Mouse (Mus musculus): ENCODE results near the gene Lypd4. TPM values are rescaled to one million over a fixed set of nuclear protein-coding genes. Genes with fewer than 3 reads are reported as not detected.

Gene Lypd4
- polyA plus RNA-seq (2015; fragmentation: Illumina TruSeq; extraction: RNeasy Lipid Tissue Mini Kit (QIAGEN cat#74804); ENCODE audit: insufficient read depth, low replicate concordance) = not detected

DNA sequence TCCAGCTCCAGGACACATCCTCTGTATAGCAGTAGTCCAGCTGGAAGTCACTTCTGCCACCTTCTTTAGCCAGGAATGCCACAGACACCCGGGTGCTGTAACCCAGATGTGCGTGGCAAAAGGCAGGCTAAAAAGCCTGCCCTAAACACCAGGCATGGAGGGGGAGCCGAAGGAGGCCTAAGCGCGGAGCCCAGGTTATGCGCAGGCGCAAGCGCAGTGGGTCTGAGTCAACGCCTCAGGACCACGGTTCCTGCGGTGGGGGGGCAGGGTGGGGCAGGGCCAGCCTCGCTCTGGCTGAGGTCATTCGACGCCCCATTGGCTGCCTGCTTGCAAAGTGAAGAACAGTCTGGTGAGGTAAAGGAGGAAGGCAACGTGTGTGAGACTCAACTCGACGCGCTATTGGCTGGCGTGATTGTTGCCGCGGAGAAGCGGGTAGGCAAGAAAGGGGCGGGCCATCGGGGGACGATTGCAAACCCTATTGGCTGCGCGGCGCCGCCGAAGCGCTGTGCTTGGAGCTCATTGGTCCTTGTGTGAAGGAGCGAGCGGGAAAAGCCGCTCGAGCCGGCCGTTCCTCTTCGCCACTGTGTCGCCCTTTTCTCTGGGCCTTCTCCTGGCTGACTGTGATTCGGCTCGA, at the start of gene Lypd4, which contains the start of gene Dmrtc2:
Gene Lypd4 (minus strand): TSS at position 410 of the 634 bp plus-strand sequence.
Gene Dmrtc2 (plus strand): TSS at position 526 of the 634 bp plus-strand sequence.

DNA sequence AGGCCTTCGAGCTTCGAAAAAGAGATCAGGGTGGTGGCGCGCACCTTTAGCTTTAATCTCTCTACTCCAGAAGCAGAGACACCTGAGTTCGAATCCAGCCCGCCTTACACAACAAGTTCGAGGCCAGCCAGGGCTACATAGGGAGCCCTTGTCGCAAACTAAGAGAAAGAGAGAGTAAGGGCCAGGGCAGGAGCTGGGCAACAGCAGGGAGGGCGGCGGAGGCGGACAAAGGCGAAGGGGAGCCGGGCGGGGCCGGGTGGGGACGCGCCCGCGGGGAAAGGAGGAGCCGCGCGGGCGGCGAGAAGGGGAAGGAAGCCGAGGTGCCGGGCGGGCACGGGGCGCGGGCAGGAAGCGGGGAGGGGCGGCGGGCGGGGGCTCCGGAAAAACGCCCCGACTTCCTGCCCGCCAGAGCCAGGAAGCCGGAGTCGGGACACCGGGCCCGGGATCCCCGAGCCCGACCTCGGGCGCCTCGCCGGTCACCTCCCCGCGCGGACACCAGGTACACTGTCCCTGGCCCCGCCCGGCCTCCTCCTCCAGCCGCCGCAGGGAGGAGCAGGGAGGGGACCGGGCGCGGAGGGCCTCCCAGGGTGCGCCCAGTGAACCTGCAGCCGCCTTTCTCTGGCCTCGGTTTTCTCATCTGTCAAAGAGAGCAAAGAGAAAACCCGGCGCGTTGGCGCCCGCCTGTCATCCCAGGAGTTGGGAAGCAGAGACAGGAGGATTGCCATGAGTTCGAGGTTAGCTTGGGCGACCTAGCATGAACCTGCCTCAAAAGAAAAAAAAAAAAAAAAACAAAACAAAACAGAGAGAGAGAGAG, 33.1 kb upstream of the Lypd4 start, which contains the start of gene Arhgef1:
Gene Arhgef1 (plus strand): TSS at position 283 of the 814 bp plus-strand sequence.

DNA sequence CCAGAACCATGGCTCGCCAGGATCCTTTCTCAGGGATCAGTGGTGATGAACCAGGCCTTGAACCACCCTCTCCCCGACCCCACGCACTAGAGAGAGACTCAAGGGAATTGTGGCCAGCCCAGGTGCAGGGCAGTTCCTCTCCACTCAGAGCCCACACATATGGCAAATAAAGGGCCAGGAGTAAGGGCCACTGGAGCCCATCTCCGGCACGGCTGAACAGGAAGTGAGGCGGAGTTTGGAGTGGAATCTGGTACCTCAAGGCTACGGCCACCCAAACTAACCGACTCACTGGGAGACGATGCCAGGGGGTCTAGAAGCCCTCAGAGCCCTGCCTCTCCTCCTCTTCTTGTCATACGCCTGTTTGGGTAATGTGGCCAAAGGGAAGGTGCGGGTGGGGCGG, 27.5 kb upstream of the Lypd4 start, which contains the start of gene Cd79a:
Gene Cd79a (plus strand): TSS at position 158 of the 400 bp plus-strand sequence.

DNA sequence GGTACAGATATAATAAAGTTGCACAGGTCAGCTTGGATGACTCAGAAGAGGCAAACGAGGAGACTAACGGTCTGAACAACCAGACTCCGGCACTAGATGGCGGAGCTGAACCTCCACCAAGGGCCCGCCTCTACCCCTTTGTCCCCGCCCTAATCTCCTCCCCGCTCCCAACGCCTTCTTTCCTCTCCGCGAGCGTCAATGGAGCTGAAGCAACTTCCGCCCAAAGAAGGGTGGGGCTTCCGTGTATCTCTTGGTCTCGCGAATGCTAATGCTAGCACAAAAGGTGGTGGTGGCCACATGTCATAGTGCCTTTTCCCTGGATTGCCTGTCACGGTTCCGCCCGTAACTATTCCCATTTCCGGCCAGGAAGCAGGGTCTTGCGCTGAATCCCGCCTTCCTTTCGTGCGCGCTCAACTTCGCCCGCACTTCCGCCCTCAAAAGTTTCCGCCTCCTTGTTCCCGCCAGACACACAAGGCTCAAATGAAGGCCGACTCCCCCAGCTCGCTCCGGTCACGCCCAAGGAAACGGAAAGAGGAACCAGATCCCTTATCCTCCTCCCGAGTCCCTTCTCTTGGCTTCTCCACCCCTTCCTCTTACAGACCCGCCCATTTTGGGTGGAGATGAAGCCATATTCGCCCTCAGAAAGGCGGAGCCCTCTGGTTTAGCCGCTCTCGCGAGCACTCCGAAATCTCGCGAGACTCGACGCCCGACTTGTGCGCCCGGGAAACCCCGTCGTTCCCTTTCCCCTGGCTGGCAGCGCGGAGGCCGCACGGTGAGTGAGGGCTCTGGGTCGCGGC, 14.4 kb upstream of the Lypd4 start, which contains the start of gene Rps19:
Gene Rps19 (plus strand): TSS at position 476 of the 797 bp plus-strand sequence.

DNA sequence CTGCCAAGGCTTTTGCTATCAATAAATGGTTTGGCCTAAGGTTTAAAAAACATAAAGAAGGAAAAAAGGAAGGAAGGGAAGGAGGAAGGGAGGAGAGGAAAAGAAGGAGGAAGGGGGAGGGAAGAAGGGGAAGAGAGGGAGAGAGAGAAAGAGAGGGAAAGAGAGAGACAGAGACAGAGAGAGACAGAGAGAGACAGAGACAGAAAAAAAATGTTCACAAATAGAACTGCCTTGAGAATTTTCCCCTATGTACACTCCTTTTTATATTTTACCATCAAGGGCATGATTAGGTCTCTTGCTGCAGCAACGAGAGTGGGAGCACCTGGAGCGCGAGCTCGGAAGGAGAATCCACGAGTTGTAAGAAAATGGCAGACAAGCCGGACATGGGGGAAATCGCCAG, 7.8 kb downstream of the Lypd4 start, which contains the start of gene Gm9844:
Gene Gm9844 (plus strand): TSS at position 301 of the 400 bp plus-strand sequence.

Other genes with a start within 250 kb of the Lypd4 start
- not detected for gene Lypd3, start 233.4 kb downstream of the Lypd4 start, polyA plus RNA-seq (2015; fragmentation: Illumina TruSeq; extraction: RNeasy Lipid Tissue Mini Kit (QIAGEN cat#74804); ENCODE audit: insufficient read depth, low replicate concordance)
- gene Tex101, start 193.3 kb downstream of the Lypd4 start, polyA plus RNA-seq (2015; fragmentation: Illumina TruSeq; extraction: RNeasy Lipid Tissue Mini Kit (QIAGEN cat#74804); ENCODE audit: insufficient read depth, low replicate concordance) = not detected
- not detected for gene BC049730, start 160.7 kb downstream of the Lypd4 start, polyA plus RNA-seq (2015; fragmentation: Illumina TruSeq; extraction: RNeasy Lipid Tissue Mini Kit (QIAGEN cat#74804); ENCODE audit: insufficient read depth, low replicate concordance)
- not detected for gene Gm4763, start 143.0 kb downstream of the Lypd4 start, polyA plus RNA-seq (2015; fragmentation: Illumina TruSeq; extraction: RNeasy Lipid Tissue Mini Kit (QIAGEN cat#74804); ENCODE audit: insufficient read depth, low replicate concordance)
- gene Cd177, start 109.6 kb downstream of the Lypd4 start, polyA plus RNA-seq (2015; fragmentation: Illumina TruSeq; extraction: RNeasy Lipid Tissue Mini Kit (QIAGEN cat#74804); ENCODE audit: insufficient read depth, low replicate concordance) = 1.8 TPM
- 1.7 TPM for gene Ceacam10, start 92.7 kb downstream of the Lypd4 start, polyA plus RNA-seq (2015; fragmentation: Illumina TruSeq; extraction: RNeasy Lipid Tissue Mini Kit (QIAGEN cat#74804); ENCODE audit: insufficient read depth, low replicate concordance)
- gene Gm9844, start 7.7 kb downstream of the Lypd4 start, polyA plus RNA-seq (2015; fragmentation: Illumina TruSeq; extraction: RNeasy Lipid Tissue Mini Kit (QIAGEN cat#74804); ENCODE audit: insufficient read depth, low replicate concordance) = 3.7 TPM
- not detected for gene Dmrtc2, start 116 bp upstream of the Lypd4 start, polyA plus RNA-seq (2015; fragmentation: Illumina TruSeq; extraction: RNeasy Lipid Tissue Mini Kit (QIAGEN cat#74804); ENCODE audit: insufficient read depth, low replicate concordance)
- 1,670 TPM for gene Rps19, start 14.4 kb upstream of the Lypd4 start, polyA plus RNA-seq (2015; fragmentation: Illumina TruSeq; extraction: RNeasy Lipid Tissue Mini Kit (QIAGEN cat#74804); ENCODE audit: insufficient read depth, low replicate concordance)
- gene Cd79a, start 27.4 kb upstream of the Lypd4 start, polyA plus RNA-seq (2015; fragmentation: Illumina TruSeq; extraction: RNeasy Lipid Tissue Mini Kit (QIAGEN cat#74804); ENCODE audit: insufficient read depth, low replicate concordance) = 645 TPM
- gene Arhgef1, start 33.0 kb upstream of the Lypd4 start, polyA plus RNA-seq (2015; fragmentation: Illumina TruSeq; extraction: RNeasy Lipid Tissue Mini Kit (QIAGEN cat#74804); ENCODE audit: insufficient read depth, low replicate concordance) = 181 TPM
- not detected for gene Gm4881, start 74.6 kb upstream of the Lypd4 start, polyA plus RNA-seq (2015; fragmentation: Illumina TruSeq; extraction: RNeasy Lipid Tissue Mini Kit (QIAGEN cat#74804); ENCODE audit: insufficient read depth, low replicate concordance)
- 40.1 TPM for gene Rabac1, start 102.8 kb upstream of the Lypd4 start, polyA plus RNA-seq (2015; fragmentation: Illumina TruSeq; extraction: RNeasy Lipid Tissue Mini Kit (QIAGEN cat#74804); ENCODE audit: insufficient read depth, low replicate concordance)
- gene Atp1a3, start 136.0 kb upstream of the Lypd4 start, polyA plus RNA-seq (2015; fragmentation: Illumina TruSeq; extraction: RNeasy Lipid Tissue Mini Kit (QIAGEN cat#74804); ENCODE audit: insufficient read depth, low replicate concordance) = 4.9 TPM
- gene Grik5, start 202.4 kb upstream of the Lypd4 start, polyA plus RNA-seq (2015; fragmentation: Illumina TruSeq; extraction: RNeasy Lipid Tissue Mini Kit (QIAGEN cat#74804); ENCODE audit: insufficient read depth, low replicate concordance) = 2.4 TPM
- 1.7 TPM for gene Zfp574, start 202.6 kb upstream of the Lypd4 start, polyA plus RNA-seq (2015; fragmentation: Illumina TruSeq; extraction: RNeasy Lipid Tissue Mini Kit (QIAGEN cat#74804); ENCODE audit: insufficient read depth, low replicate concordance)

Measured in spleen, adult 10 weeks (tissue).